Mouse (Mus musculus) heart, postnatal 0 days (tissue): ENCODE measurements around the gene Rbfox3. TPM values are rescaled to one million over a fixed set of nuclear protein-coding genes. Genes with fewer than 3 reads are reported as not detected.

Source experiments
- ATAC-seq: fragments of 200-750 bp; cut with Nextera tagmentation; 2 replicates; pipeline ENCODE4 v1.8.0; 2017; ENCODE audit warnings: low read depth, moderate number of reproducible peaks, moderate library complexity; ENCODE audit not compliant: insufficient read depth
- DNase-seq: peaks from one replicate; pipeline ENCODE4 v3.0.0-alpha.2; 2016; ENCODE audit warnings: low spot score
- H3K27ac ChIP-seq: fragments of 300-500 bp; sonication (generic); 2 replicates; pipeline ENCODE4 v1.5.1; 2014; ENCODE audit warnings: low read depth, mild to moderate bottlenecking
- H3K27me3 ChIP-seq: fragments of 300-500 bp; sonication (generic); 2 replicates; pipeline ENCODE4 v1.6.1; 2014; ENCODE audit warnings: low read length, mixed read lengths; ENCODE audit not compliant: control insufficient read depth, insufficient read depth
- H3K36me3 ChIP-seq: fragments of 300-500 bp; sonication (generic); replicated peaks from 2 replicates; pipeline ENCODE4 v1.6.1; 2014; ENCODE audit warnings: low read length, mixed read lengths; ENCODE audit not compliant: control insufficient read depth, insufficient read depth
- H3K4me1 ChIP-seq: fragments of 300-500 bp; sonication (generic); 2 replicates; pipeline ENCODE4 v1.6.1; 2014; ENCODE audit warnings: antibody characterized with exemption; ENCODE audit not compliant: control insufficient read depth, insufficient read depth
- H3K4me2 ChIP-seq: fragments of 300-500 bp; sonication (generic); 2 replicates; pipeline ENCODE4 v1.6.1; 2014; ENCODE audit warnings: low read depth, mild to moderate bottlenecking, low read length, moderate library complexity
- H3K4me3 ChIP-seq: fragments of 300-500 bp; sonication (generic); 2 replicates; pipeline ENCODE4 v1.5.1; 2014; ENCODE audit warnings: low read depth, low read length
- H3K9ac ChIP-seq: fragments of 300-500 bp; sonication (generic); replicated peaks from 2 replicates; pipeline ENCODE4 v1.6.1; 2014; ENCODE audit warnings: low read depth, low read length, mixed read lengths
- H3K9me3 ChIP-seq: fragments of 300-500 bp; sonication (generic); replicated peaks from 2 replicates; pipeline ENCODE4 v1.6.1; 2016; ENCODE audit warnings: low read length; ENCODE audit not compliant: control insufficient read depth
- CTCF ChIP-seq: IDR thresholded peaks from 2 replicates; pipeline ENCODE4 v1.5.1; 2016; ENCODE audit warnings: antibody characterized with exemption, control low read depth, low read depth
- EP300 ChIP-seq: IDR thresholded peaks from 2 replicates; pipeline ENCODE4 v1.6.1; 2016; ENCODE audit warnings: antibody characterized with exemption, low read depth
- WGBS: fragments of 180-500 bp; shearing (Covaris S2); extraction: QIAGEN DNeasy Blood & Tissue Kit; methylation state at CpG from one replicate; pipeline ENCODE4 v1.1.7; 2014; 5-methylcytosine and 5-hydroxymethylcytosine counted together
- polyA plus RNA-seq: library from polyadenylated mRNA; unstranded; fragments of >200 nt; fragmentation: Nextera tagmentation; extraction: Ambion mirVana; gene quantifications from 2 replicates; pipeline ENCODE4 v1.2.1, GENCODE M21; 2015
- total RNA-seq: library from RNA; depleted of rRNA; stranded (reverse); fragments of >200 nt; gene quantifications from 2 replicates; pipeline ENCODE4 v1.2.3, GENCODE M21; 2014; ENCODE audit warnings: low replicate concordance

Rbfox3 gene
- total and polyA plus RNA-seq, 2 experiments from 2014 or later = 0.08 to 1.2 TPM

DNA sequence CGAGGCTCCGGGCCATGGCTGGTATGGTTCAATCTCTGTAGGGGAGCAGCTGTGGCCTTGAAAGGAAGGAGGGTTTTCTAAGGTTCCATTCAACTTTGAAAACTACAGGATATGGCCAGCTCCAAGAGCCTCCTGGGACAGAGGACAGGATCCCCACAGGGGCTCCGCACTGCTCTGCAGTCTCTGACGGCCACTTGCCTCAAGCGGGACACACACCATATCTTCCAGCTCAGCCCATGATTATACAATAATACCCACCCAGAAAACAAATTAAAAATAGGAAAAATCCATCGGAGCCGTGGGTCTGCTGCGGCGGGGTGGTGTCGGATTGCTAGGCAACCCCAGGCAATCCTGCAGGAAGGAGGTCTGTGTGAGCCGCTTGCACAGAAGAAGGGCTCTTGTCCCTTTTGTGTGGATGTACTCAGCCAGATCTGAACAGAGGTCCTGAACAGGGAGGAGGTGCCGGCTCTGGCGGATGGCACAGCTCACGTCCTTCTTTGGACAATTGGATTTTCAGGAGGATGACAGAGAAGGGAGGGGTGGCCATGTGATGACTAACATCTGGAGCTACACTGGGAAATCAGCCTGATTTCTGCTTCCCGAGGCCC lies 5.1 kb upstream of the Rbfox3 start:
- 38% methylated on average over 15 of the region's 15 CpGs for WGBS
- H3K9me3 ChIP-seq = no peaks in the 10 kb centered on the region
- no peaks in the 10 kb centered on the region for H3K36me3 ChIP-seq
- no peak overlapping the region for H3K4me2 ChIP-seq
- no peak for ATAC-seq
- no peak overlapping the region for H3K9ac ChIP-seq
- no peaks in the 10 kb centered on the region for H3K4me1 ChIP-seq
- no peak for DNase-seq
- TF ChIP-seq EP300 (no peak), CTCF (no peak)
- H3K27ac ChIP-seq = no peak overlapping the region
- no peak overlapping the region for H3K4me3 ChIP-seq
- H3K27me3 ChIP-seq = peaks cover 8% of the 10 kb centered on the region

GRCm38 (mm10) chr11:118915888-118916287 lies 4.5 kb upstream of the Rbfox3 start:
- 40% methylated on average over 1 of the region's 2 CpGs for whole genome bisulfite sequencing

GRCm38 (mm10) chr11:118912686-118913085 lies 1.3 kb upstream of the Rbfox3 start:
- Histone ChIP-seq H3K27ac (no peak overlapping the region), H3K36me3 (no peaks in the 10 kb centered on the region), H3K4me3 (no peak overlapping the region), H3K9ac (no peak overlapping the region), H3K27me3 (peaks cover 42% of the 10 kb centered on the region), H3K4me2 (no peak overlapping the region), H3K4me1 (no peaks in the 10 kb centered on the region; the same call in 1 of the 2 replicates), H3K9me3 (no peaks in the 10 kb centered on the region)
- 36% methylated on average over 6 of the region's 6 CpGs for WGBS
- TF ChIP-seq EP300 = no peak
- TF ChIP-seq CTCF = no peak
- ATAC-seq (no peak), DNase-seq (no peak)

More at GRCm38 (mm10) chr11:118915888-118916287, 4.5 kb upstream of the Rbfox3 start:
- H3K27ac ChIP-seq = no peak overlapping the region
- H3K4me2 ChIP-seq = no peak overlapping the region
- DNase-seq (no peak), ATAC-seq (no peak)
- H3K4me3 ChIP-seq = no peak overlapping the region
- H3K36me3 ChIP-seq = no peaks in the 10 kb centered on the region
- no peak for TF ChIP-seq CTCF
- TF ChIP-seq EP300 = no peak
- H3K9me3 ChIP-seq = no peaks in the 10 kb centered on the region
- H3K4me1 ChIP-seq = no peaks in the 10 kb centered on the region
- peaks cover 10% of the 10 kb centered on the region for H3K27me3 ChIP-seq
- H3K9ac ChIP-seq = no peak overlapping the region

DNA sequence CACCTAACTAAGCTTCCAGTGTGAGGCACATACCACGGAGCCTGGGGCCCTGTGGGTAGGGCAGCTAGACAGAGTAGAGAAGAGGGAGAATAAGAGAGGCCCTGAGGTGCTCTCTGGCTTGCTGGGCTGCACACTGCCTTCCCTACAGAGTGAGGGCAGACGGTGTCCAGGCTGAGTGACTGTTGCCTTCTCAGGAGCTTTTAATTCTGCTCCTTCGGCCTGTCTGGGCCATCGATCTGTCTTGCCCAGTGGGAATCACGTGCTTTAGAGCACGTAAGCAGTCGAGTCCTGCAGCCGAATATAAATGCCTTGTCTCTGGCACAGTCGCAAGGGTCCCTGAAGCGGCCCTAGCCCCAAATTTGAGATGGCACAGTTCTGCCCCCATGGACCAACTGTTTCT lies 641 bp downstream of the Rbfox3 start:
- 83% methylated on average over 10 of the region's 10 CpGs for WGBS
- Histone ChIP-seq H3K36me3 (no peaks in the 10 kb centered on the region), H3K4me1 (no peaks in the 10 kb centered on the region; the same call in 1 of the 2 replicates)

DNA sequence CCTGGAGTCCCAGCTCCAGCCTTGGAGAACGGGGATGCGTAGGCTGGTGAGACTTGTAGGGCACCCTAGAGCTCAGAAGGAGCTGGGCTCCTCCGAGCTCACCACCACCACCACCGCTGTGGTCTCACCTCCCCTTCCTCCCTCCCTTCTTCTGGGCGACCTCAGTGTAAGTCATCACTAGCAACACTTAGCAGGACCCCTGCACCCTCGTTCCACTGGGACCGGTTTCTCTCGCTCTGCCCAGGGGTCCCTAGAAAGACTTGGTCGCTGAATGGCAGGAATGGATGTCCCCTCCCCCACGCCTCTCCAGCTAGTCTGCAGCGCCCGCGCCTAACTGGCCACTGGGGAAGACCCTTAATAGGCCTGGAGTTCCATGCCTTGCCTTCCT lies 1.6 kb downstream of the Rbfox3 start:
- peaks cover 61% of the 10 kb centered on the region for H3K27me3 ChIP-seq

More for the DNA sequence above, 641 bp downstream of the Rbfox3 start:
- Histone ChIP-seq H3K4me3 (no peak overlapping the region), H3K27ac (no peak overlapping the region), H3K27me3 (peaks cover 53% of the 10 kb centered on the region), H3K4me2 (no peak overlapping the region), H3K9ac (no peak overlapping the region), H3K9me3 (no peaks in the 10 kb centered on the region)
- TF ChIP-seq EP300 (no peak), CTCF (no peak)
- ATAC-seq = no peak
- no peak for DNase-seq

More for the DNA sequence above, 1.6 kb downstream of the Rbfox3 start:
- peak overlapping the region; percentile 58 for H3K4me2 ChIP-seq
- 5% methylated on average over 11 of the region's 13 CpGs for WGBS
- no peaks in the 10 kb centered on the region; the same call in 1 of the 2 replicates for H3K4me1 ChIP-seq
- no peak overlapping the region for H3K9ac ChIP-seq
- no peaks in the 10 kb centered on the region for H3K9me3 ChIP-seq
- H3K36me3 ChIP-seq = no peaks in the 10 kb centered on the region
- H3K4me3 ChIP-seq = peak overlapping the region; percentile 43
- DNase-seq (no peak), ATAC-seq (no peak)
- no peak overlapping the region for H3K27ac ChIP-seq
- TF ChIP-seq EP300 (no peak), CTCF (no peak)
